Mouse (Mus musculus) E14TG2a.4 (cell line): ENCODE measurements around the gene Bcas3.

Source experiments
- CTCF ChIP-seq: conservative IDR thresholded peaks from 2 replicates; pipeline ENCODE4 v1.5.1; 2014; ENCODE audit warnings: low read length
- NANOG ChIP-seq: IDR thresholded peaks from 2 replicates; pipeline ENCODE4 v1.6.1; 2014; ENCODE audit warnings: borderline replicate concordance, low read length, mixed read lengths
- POU5F1 ChIP-seq: IDR thresholded peaks from 2 replicates; pipeline ENCODE4 v1.6.1; 2014; ENCODE audit warnings: low read length, borderline replicate concordance

DNA sequence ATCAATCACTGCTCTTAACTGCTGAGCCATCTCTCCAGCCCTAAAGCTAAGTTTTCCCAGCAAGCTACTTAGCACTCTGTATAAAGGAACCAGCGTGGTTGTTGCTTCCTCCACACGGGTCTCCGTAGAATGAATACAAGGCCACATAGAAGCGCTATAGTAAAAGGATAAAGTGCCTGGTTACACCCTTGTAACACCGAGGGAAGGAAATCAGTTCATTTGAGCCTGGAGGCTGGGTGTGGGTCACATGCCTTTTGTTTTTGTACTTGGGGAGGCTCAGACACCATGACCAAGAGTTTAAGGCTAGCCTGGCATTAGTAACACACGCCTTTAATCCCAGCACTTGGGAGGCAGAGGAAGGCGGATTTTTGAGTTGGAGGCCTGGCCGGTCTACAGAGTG, 8.7 kb downstream of the Bcas3 start:
- no peak for TF ChIP-seq CTCF
- TF ChIP-seq POU5F1: no peak
- TF ChIP-seq NANOG: no peak
